Mouse (Mus musculus) heart, adult 8-10 months (tissue): Measurements from ENCODE around the gene Pdlim7. TPM values are rescaled to one million over a fixed set of nuclear protein-coding genes. Genes with fewer than 3 reads are reported as not detected.

ENCODE experiments used
- DNase-seq: peaks from one replicate; pipeline ENCODE4 v3.0.0; 2022; ENCODE audit warnings: low spot score
- microRNA-seq: library from miRNA; unstranded; fragments of <30 nt; microRNA quantifications from one replicate; pipeline ENCODE4 v1.2.0, GENCODE M21; 2022
- total RNA-seq, 4 experiments: library from RNA; stranded (reverse); gene quantifications; 2 replicates each; pipeline ENCODE4 v1.2.4; 2022

Pdlim7 gene
- total RNA-seq, 4 experiments from 2014 or later: 38.4 to 49.4 (median 49.0) TPM

DNA sequence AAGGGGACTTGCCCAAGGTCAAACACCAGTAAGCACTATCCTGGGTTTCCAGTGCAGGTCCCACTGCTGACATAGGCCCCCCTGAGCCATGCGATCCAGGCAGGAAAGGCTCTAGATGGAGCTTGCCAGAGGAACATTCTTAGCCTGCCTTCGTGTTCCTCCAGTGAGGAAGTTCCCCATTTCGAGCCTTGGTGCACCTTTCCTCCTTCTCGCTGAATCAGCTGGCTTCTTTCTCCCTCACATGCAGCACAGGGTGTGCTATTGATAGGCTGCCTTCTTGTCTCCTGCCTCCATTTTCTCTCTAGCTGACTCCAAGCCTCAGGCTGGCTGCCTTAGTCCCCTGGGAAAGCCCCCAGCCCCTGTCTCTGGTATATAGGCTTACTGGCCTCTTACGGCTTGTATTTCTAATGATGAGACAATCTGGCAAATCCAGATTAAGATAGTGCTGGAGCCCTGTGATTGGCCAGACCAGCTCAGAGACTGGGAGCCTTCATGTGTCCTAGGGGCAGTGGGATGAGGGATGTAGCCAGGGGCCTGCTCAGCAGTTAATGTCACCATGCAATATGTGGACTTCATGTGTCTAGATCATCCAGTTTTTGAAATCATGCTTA is 47.5 kb downstream of the Pdlim7 start:
- no peak for DNase-seq

DNA sequence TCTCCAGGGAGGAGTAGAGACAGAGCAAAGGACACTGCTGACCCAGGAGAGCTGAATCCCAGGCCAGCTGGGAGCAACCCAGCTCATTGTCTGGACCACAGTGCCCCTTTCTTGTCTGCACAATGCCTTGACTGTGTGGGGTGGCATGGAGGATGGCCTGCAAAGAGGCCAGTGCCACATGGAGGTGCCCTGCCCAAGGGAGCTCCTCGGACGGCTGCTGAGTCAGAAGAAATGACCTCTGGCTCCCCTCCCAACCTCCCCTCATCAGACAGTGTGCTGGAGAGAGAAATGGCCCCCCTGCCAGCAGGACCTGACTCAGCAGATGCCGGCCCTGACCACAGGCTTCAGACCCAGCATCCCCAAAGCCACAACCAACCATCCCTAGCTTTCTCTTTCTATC is 48.3 kb downstream of the Pdlim7 start:
- DNase-seq: no peak

DNA sequence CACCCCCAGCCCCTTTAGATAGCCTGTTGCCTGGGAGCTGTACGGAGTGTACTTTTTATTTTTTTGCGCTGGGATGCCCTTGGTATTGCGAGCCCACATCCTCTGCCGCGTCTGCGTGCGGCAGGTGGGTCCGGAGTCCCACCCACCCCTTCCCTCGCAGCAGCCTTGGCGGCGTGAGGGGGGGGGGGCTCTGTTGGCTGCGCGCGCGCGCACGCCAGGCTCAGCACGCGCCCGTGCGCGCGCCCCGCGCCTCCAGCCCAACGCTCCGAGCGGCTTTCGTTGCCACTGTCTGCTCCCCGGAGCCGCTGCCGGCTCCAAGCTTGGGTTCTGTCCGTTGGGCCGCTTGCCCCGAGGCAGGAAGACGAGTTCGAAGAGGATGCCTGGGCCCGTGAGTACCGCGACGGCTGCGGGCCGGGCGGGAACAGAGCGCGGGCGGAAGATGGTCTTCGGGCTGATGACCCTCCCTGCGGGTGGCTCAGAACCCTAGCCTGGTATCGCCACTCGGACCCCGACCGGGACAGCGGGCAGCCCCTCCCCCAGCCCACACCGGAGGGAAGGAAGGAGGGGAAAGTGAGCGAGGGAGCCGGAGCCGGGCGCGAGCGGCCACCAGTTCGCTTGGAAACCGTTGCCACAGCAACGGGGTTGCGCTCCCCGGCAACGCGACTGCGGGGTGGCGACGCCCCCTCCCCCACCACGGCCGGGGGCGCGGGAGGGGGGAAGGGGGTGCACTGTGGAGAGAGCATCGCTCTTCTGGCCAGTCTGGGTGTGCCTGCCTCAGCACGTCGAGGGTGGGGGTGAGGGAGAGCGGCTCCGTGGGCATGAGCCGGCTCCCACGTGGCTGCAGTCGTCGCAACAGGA is 49.2 kb downstream of the Pdlim7 start, which contains the start of gene Prr7:
Prr7 (plus strand) TSS at position 241 of the 858 bp plus-strand sequence.
- no peak for DNase-seq

DNA sequence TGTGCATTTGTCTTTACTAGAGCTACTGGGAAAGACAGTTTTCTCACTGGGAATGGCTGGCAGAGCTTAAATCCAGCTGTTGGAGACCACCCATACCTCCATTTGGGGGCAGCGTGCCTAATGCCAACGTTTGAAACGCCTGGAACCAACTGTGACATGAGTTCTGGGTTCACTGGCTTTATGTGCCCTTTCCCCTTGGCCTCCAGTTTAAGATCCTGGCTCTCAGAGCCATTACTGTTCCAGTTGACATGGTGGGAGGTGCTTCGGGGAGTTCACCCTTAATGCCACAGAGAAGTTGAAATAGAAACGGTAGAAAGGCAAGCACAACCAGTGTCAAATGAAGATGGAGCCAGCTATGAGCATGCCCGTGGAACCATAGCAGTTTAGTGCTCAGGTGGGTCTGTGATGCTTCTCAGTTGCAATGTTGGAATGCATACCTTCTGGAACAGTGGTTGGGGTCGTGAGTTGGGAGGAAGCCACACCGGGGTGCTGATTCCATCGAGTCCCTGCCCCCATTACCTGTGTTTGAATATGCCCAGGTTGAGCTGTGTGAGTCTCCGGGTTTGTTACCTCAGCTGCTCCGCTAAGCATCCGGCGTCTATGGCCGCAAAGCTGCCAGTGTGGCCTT is 50.0 kb downstream of the Pdlim7 start:
- no peak for DNase-seq

DNA sequence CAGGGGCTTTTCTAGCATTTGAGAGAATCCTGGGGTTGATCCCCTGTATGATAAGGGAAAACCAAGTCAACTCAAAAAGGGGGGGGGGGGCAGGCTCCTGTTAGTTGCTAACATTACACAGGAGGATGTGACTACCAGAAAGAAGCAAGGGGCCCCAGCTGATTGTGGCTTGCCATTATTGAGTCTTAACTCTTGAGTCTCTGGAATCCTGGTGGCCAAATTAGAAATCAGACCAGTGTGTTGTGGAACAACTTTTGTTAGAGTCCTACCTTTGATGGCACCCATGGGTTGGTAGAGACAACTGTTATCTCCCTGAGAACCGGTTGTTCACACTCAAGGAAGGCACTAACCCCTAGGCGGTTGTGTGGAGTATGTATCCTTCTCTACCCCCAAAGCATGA is 50.5 kb downstream of the Pdlim7 start:
- DNase-seq: no peak

DNA sequence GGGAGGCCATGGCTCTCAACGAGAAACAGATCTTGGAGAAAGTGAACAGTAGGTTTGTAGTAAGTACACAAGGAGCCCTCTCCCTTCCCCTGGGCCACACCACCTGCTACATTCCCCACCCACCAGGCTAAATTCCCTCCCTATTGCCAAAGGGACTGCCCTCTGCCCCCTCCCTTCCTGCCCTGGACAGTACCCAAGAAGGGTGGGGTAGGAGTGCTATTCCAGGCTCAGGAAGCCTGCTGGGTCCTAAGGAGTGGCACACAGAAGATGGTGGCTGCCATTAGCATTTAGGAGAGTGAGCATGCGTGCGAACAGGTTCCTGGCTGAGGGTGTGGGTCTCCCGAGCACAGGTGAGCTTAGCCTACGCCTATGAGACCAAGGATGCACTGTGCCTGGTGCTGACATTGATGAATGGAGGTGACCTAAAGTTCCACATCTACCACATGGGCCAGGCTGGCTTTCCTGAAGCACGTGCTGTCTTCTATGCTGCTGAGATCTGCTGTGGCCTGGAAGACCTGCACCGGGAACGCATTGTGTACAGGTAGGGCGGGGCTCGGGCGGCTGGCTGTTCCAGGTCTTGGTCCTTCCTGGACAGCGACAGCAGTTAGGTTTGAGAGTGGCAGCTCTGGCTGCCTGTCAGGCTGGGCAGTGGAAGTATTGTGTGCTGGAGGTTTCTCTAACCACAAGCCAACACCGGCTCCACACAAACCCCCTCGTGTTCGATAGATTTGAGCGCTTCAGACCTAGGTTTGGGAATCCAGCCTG is 61.5 kb downstream of the Pdlim7 start:
- no peak for DNase-seq

DNA sequence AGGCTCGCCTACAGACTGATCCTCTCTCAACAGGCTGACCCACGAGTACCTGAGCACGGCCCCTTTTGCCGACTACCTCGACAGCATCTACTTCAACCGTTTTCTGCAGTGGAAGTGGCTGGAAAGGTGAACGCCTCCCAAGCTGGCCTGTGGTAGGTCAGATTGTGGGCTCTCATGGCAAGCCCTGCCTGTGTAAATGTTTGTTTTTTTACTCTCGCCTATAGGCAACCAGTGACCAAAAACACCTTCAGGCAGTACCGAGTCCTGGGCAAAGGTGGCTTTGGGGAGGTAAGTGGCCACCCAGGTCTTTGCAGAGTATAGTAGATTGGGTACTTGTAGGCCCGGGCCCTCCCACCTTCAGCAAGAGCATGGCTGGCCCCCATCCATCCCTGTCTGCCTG is 62.2 kb downstream of the Pdlim7 start:
- DNase-seq: no peak

DNA sequence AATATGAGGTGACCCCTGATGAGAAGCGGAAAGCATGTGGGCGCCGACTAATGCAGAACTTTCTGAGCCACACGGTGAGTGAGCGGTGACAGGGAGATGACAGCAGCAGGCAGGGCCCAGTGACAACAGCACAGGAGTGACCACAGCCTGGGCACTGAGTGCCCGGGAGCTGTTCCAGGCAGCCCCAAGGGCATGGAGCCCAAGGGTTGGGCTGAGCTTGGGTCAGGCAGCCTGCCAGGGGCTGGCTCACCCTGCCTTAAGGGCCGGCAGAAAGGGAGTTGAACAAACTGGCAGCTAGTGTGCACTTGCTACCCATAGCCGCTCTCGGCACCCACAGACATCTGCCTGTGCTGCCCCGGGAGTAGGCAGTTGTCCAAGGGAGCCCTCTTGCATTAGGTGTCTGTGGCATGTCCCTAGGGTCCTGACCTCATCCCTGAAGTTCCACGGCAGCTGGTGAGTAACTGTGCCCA is 62.9 kb downstream of the Pdlim7 start:
- peak; percentile 76 for DNase-seq

DNA sequence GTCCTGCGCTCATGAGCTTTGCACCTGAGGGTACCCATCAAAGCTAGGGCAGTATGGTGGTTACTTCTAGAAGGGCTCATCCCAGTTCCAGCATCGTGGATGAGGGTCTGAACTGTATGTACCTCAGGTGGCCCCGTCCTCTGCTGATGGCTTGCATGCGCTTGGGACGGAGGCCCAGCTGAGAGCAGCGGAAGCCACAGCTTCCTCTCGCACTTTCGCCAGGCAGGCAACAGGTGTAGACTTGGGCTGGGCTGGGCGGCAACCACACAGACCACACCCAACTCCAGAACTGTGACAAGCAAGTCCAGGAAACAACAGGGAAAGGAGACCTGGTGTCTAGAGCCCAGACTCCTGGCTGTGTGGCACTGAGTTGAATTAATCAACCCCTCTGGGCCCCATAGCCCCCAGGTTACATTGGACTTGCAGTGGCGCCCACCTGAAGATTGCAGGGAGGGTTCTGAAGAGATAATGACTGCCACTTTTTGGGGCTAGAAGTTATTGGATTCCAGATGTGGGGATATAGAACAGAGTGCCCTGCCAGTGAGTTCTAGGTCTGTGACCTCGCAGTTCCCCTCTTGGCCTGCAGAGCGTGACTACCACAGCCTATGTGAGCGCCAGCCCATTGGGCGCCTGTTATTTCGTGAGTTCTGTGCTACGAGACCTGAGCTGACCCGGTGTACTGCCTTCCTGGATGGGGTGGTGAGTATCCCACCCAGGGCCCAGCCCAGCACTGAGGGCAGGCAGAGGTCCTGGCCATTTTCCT is 63.6 kb downstream of the Pdlim7 start:
- DNase-seq: no peak

DNA sequence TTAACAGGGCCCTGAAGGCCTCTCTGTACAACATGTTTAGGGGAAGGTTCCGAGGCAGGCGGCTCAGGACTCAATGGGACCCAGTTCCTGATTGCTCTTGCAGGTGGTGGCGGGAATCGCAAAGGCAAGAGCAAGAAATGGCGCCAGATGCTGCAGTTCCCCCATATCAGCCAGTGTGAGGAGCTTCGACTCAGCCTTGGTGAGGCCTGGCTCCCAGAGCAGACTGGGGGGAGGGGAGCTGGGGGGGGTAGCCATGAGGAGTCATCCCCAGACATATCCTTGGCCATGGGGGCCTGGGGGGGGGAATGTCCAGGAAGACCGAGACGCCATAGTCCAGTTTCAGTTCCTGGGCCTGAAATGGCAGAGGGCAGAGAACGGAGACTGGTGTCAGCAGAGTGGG is 64.3 kb downstream of the Pdlim7 start:
- no peak for DNase-seq

DNA sequence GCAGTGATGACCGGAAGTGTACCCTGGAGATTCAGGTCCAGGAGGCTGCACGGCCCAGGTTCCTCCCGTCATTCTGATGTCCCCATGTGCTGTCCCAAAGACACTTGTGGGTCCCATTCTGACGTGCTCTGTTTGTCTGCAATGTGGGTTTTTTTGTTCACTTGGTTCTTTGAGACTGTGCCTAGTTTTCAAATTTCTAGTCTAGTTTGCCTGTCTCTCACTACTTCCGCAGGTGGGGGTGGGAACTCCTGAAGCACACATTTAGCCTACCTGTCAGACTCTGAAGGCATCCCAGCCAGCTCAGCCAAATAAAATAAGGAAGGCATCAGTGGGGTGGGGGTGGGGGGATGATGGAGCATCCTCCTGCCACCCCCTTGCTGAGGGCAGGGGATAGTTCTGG is 65.3 kb downstream of the Pdlim7 start:
- no peak for DNase-seq

DNA sequence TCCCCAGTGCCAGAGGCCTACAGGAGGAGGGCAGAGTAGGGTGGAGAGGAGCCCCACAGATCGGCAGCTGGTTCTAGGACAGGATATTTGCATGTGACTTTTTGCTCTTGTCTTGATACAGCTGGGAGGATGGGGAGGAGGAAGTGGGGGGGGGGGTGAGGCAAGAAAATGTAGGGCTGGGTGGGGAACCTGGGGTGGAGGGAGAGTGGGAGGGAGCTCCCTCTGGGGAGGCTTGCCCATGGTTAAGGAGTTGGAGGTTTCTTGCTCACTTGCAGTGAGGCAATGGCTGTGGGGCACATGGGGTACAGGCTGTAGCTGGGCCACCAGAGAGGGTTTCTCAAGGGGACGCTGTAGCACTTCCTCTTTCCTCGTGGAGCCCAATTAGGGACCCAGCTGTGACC is 65.9 kb downstream of the Pdlim7 start:
- DNase-seq: no peak

DNA sequence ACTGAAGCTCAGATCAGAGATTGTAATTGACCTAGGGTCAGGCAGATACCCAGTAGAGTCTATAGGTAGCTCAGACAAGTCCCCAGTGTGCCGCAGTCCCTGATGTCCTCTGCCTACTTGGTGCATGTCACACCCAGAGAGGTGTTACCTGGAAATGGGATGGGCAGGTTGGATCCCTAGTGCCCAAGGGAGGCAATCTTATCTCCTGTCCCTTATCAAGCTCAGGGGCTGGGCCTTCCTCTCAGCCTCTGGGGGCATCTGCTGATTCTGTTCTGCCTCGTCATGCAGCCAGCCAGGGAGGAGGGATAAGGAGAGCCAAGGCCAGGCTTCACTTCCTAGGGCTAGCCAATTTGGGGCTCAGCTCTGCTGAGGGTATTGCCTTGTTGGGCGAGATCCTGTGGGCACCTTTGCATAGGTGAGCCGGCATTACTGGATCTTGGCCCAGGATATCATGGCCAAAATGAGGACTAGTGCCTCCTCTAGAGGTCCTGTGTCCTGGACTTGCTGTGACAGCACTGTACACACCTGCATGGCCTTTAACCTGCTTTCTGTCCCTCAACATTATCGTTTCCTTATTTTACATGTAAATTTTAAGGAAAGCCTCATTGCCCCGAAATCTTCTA is 66.9 kb downstream of the Pdlim7 start:
- DNase-seq: no peak

Small RNA genes lying within 50 kb of the gene (microRNA-seq; reads per million reads assigned to microRNA genes)
- 1.1 reads per million for gene Mir6943
- gene Mir6944: 1.1 reads per million
- gene Mir6945: not detected

Other genes with a start within 250 kb of the Pdlim7 start
- gene Prelid1, start 193.2 kb downstream of the Pdlim7 start, total RNA-seq: 10 to 100 TPM; 31.4 to 47.5 (median 39.6) TPM
- gene Rab24, start 191.7 kb downstream of the Pdlim7 start, total RNA-seq: 10 to 100 TPM; 29.4 to 47.1 (median 38.3) TPM
- under 1 TPM in 2 of 4 experiments, not detected in 2; 0.46 to 0.97 TPM for gene Mxd3, start 183.9 kb downstream of the Pdlim7 start, total RNA-seq
- 10 to 100 TPM; 50.1 to 52.8 (median 51.7) TPM for gene Lman2, start 150.9 kb downstream of the Pdlim7 start, total RNA-seq
- gene Rgs14, start 143.9 kb downstream of the Pdlim7 start, total RNA-seq: under 1 TPM; 0.19 to 0.80 (median 0.41) TPM
- not detected for gene Slc34a1, start 115.5 kb downstream of the Pdlim7 start, total RNA-seq
- not detected for gene Pfn3, start 98.4 kb downstream of the Pdlim7 start, total RNA-seq
- not detected for gene F12, start 86.9 kb downstream of the Pdlim7 start, total RNA-seq
- 10 to 100 TPM; 14.9 to 19.0 (median 16.6) TPM for gene Grk6, start 68.6 kb downstream of the Pdlim7 start, total RNA-seq
- gene Prr7, start 49.4 kb downstream of the Pdlim7 start, total RNA-seq: 1 to 10 TPM in 1 of 4 experiments, under 1 TPM in 3; 0.44 to 1.2 (median 0.65) TPM
- 1 to 10 TPM; 3.8 to 6.4 (median 5.1) TPM for gene Dbn1, start 25.6 kb downstream of the Pdlim7 start, total RNA-seq
- 1 to 10 TPM in 3 of 4 experiments, under 1 TPM in 1; 0.97 to 3.8 (median 1.4) TPM for gene Dok3, start 15.6 kb upstream of the Pdlim7 start, total RNA-seq
- 10 to 100 TPM; 11.8 to 17.0 (median 13.7) TPM for gene Ddx41, start 23.0 kb upstream of the Pdlim7 start, total RNA-seq
- gene Fam193b, start 57.4 kb upstream of the Pdlim7 start, total RNA-seq: 10 to 100 TPM; 11.5 to 18.3 (median 13.6) TPM
- 100 to 1,000 TPM in 1 of 4 experiments, 10 to 100 TPM in 3; 80.6 to 102 (median 90.0) TPM for gene Tmed9, start 60.1 kb upstream of the Pdlim7 start, total RNA-seq
- gene B4galt7, start 86.2 kb upstream of the Pdlim7 start, total RNA-seq: 1 to 10 TPM; 8.0 to 9.1 (median 8.8) TPM
- 10 to 100 TPM; 10.1 to 12.8 (median 11.7) TPM for gene Caml, start 109.3 kb upstream of the Pdlim7 start, total RNA-seq
- gene Ddx46, start 121.4 kb upstream of the Pdlim7 start, total RNA-seq: 10 to 100 TPM; 17.7 to 24.8 (median 20.2) TPM
- 10 to 100 TPM; 37.8 to 39.8 (median 39.2) TPM for gene B230219D22Rik, start 179.4 kb upstream of the Pdlim7 start, total RNA-seq
- gene Txndc15, start 201.0 kb upstream of the Pdlim7 start, total RNA-seq: 10 to 100 TPM; 43.3 to 50.2 (median 45.4) TPM
- 10 to 100 TPM; 48.8 to 59.2 (median 53.4) TPM for gene Pcbd2, start 213.7 kb upstream of the Pdlim7 start, total RNA-seq